Mouse (Mus musculus): Measurements from ENCODE around the gene Rft1.
"Not testable (repeated sequence)": the region's sequence is repeated elsewhere in the genome, so short reads cannot be mapped to it uniquely, and the experiment has no call there.

Rft1 gene

DNA sequence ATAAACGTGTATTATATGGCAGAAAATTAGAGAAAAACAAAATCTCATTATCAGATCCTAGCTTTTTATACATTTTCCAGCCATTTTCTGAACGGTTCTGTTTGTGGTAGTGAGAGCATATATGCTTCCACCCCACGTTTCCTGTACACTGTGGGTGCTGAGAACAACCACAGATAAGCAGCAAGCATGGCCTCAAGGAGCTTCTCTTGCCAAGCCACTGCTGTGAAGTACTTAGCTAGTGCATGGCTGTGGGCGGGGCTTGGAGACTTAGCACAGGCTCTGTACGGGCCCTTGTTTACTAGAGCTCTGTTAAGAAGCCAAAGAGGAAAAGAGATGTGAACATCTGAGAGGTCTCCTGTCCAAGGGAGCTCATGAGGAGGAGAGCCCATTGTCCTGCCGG is 20.8 kb downstream of the Rft1 start:
- DNase-seq (ENCODE audit: extremely low spot score), result no peak

DNA sequence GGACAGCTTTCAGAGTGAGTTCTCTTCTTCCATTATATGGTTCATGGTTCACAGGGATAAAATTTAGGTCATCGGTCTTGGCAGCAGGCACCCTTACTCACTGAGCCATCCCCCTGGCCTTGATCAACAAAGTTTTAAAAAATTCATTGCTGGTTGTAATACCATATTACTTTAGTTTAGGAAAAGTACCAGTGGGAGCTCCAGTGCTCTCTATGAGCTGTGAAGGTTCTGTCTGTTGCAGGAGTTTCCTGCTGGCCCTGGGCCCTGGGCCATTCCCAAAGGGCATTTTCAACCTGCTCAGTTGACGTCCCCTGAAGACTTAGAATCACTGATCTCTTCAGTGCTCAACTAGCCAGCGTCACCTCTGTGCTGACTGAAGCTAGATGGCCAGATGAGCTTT is 28.0 kb downstream of the Rft1 start:
- DNase-seq (ENCODE audit: extremely low spot score), result no peak

DNA sequence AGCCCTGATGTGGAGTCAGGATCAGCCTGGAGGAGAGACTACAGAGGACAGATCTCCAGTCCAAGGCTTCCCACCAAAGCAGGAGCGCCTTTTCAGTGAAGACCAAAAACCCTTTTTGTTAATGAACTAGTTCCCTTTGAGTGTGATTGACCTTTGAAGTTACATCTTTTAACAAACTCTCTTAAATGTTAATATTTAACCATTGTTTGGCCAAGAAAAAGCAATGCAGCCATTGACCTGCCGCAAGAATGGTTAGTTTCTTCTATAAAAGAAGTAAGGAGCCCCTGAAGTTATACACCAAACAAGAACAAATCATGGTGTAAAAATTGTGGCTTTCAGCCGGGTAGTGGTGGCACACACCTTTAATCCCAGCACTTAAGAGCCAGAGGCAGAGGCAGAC is 36.5 kb downstream of the Rft1 start:
- no peak for DNase-seq (ENCODE audit: extremely low spot score)

DNA sequence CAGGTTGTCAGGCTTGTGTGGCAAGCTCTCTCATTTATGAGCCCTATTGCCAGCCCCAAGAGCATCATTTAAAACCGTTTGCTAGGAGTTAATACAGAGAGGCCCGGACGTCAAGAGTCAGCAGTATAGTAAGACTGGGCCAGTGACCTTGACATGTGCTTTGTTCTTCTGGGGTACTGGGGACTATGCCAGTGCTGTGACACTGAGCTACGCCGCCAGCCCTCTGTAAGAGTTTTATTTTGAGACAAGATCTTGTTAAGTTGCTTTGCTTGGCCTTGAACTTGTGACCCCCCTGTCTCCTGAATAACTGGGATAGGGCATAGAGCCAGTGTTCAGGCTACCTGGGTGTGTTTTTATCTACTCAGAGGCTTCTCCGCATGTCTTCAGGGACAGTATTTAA is 38.3 kb downstream of the Rft1 start:
- DNase-seq (ENCODE audit: extremely low spot score), result no peak

DNA sequence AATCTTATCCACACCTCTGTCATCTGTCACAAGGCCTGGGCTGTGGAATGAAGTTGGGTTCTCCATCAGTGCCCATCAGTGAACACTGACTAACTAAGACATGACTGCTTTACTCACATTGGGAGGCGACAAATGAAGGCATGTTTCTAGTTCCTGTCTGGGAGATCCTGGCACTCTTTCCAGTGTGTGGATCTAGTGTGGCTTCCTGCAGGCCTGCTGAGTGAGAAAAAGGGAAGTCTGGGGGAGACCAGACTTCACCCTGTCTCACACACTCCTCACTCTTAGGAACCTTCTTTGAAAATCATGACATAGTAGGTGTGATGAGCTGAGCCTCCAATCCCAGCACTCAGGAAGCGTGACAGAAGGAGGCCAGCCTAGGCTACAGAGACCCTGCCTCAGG is 40.6 kb downstream of the Rft1 start:
- DNase-seq (ENCODE audit: extremely low spot score), result no peak

DNA sequence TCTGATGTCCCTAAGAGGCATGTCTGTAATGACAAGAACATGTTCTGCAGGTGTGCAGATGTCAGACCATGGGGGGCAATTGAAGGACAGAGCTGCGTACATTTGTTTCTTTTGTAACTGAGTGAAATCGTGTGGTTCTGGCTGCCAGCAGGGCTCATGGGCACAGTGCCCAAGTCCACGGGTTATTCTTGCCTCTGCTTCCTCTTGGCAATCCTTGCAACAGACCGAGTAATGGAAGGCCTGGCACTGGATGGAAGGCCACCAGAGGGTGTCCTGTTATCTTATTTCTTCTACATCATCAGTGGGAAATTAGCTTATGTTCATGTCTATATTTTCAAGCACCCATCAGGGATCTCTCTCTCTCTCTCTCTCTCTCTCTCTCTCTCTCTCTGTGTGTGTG is 41.4 kb downstream of the Rft1 start:
- no peak for DNase-seq (ENCODE audit: extremely low spot score)

DNA sequence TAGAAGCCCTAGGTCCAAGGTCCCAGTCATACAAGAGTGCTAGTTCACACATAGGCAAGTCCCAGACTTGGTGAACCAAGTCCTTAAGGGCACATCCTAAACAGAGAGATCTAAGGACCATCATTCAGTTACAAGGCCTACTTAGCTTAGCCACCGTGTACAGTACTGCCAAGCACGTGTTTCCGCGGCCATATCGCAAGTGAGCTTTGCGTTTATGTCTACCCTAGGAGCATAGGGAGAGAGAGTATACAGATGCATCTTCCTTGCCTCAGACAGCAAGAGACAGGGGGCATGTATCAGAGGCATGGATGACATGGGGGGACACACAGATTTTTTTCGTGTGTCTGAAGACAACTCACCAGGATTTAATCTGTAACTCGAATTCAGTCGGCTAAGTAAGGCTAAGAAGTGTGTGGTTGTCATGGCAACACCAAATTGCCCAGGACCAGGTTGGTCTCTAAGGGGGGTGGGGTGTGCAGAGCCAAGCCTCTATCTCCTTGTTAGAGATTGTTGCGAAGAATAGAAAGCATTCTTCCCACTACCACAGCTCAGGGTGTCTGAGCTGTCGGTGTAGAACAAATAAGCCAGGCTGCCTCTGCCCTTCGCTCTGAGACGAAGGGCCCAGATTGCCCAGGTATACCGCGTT is 43.4 kb downstream of the Rft1 start:
- DNase-seq (ENCODE audit: extremely low spot score), result no peak

DNA sequence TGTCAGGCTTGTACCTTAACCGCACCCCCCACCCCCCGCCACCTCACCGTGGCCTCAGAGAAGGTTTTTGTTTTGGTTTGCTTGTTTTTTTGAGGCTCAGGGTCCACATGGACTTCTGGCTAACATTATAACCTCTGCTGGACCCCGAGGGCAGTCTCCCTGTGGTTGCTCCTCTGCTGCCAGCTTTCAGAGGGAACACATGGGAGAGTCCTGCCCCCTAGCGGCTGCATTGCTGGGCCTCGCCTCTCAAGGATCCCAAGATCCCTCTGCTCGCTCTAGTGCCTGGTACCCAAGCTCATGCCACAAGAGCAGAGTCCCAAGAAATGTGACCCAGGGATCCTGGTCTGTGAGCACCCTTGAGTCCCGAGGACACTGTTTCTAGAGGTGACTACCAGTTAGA is 45.5 kb downstream of the Rft1 start:
- peak; percentile 70 for DNase-seq (ENCODE audit: extremely low spot score)

DNA sequence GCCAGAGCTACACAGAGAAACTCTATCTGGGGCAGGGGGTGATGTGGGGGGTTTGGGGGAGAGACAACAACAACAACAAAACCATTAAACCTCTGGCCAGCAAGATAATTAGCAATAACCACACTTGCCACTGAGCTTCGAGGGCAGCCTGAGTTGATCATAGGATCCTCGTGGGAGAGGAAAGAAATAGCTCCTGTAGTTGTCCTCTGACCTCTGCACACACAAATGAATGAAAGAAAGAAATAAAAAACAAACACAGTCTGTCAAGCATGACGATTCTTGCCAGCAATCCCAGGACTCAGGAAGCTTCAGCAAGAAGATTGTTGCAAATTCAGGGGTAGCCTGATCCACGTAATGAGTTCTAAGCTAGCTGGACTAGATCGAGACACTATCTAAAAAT is 48.4 kb downstream of the Rft1 start:
- no peak for DNase-seq (ENCODE audit: extremely low spot score)

DNA sequence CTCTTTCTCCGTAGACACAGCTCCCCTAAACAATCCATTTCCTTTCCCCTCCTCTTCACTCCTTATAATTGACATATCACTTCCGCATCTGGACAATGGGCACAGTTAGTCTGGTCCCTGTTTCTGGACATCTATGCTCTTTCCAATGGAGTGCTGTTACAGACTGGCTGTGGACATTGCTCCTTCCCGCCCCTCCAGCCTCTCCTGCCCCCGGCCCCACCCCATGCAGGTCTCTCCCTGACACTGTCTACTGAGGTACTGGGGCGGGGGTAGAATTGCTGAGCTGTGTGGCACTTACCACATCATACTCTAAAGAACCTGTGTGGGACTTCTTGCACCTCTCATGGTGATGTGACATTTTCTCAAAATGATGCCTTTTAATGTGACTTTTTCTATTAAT is 48.9 kb downstream of the Rft1 start:
- DNase-seq (ENCODE audit: extremely low spot score), result no peak

DNA sequence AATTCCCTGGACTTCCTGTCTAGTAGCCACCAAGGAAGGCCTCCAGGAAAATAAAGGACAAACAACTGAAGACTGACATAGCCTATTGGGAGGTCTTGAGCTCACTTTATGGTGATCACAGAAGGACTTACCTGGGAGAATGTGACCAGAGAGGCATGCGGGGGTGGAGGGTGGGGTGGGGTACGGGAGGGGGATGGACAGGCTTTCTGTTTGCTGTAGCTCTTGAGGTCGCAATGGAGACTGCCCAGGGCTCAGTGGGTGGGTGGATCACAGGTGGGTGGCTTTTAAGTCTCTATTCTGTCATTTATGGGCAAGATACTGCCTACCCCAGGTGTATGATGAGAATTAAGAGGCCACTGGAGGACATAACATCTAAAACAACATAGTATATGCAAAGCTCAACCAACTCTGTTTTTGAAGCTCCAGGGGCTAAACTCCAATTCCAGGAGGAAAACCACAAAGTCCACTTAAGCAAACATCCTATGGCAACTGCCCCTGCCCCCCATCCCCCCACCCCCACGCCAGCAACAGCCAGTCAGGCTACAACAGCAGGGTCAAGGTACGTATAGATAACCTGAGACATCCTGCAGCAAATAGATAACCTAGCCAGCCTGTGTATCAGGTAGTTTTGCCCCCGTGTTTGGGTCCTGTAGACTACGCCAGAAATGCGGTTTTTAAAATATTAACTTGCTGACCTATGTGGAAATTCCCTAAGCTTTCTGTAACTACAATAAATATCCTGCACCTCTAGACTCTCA is 50.1 kb downstream of the Rft1 start:
- DNase-seq (ENCODE audit: extremely low spot score), result no peak

DNA sequence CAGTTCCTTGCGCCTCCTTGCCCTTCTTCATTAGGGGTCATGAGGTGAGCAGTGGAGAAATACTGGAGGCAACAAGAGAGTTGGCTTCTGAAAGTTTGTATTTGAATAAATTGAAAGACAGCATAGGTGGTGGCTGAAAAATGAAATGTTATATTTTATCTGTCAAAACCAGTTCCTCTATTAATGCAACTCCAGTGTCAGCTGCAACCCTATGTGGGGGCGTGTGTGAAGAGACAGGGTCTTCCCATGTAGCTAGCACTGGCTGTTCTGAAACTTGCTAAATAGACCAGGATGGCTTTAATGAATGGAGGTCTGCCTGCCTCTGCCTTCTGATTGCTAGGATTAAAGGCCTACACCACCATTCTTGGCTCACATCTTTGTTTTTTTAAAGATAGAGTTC is 57.7 kb downstream of the Rft1 start:
- DNase-seq (ENCODE audit: extremely low spot score), result no peak

DNA sequence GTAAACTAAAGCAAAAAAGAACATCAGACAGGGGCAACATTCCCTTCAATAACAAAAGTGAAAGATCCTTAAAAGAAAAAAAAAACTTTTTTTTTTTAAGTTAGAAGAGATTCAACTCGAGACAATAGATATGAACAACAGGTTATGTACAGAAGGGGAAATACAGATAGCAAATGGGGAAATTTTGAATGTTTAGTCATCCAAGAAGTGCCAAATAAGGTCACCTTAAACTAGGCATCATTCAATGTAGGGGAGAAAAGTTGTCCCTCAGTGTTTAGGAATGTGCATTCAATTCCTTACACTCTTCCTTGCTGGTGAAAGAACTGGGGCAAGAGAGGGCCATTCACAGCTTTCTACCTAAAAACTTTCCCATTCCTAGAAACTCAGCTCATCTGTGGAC is 59.6 kb downstream of the Rft1 start:
- DNase-seq (ENCODE audit: extremely low spot score), result no peak

DNA sequence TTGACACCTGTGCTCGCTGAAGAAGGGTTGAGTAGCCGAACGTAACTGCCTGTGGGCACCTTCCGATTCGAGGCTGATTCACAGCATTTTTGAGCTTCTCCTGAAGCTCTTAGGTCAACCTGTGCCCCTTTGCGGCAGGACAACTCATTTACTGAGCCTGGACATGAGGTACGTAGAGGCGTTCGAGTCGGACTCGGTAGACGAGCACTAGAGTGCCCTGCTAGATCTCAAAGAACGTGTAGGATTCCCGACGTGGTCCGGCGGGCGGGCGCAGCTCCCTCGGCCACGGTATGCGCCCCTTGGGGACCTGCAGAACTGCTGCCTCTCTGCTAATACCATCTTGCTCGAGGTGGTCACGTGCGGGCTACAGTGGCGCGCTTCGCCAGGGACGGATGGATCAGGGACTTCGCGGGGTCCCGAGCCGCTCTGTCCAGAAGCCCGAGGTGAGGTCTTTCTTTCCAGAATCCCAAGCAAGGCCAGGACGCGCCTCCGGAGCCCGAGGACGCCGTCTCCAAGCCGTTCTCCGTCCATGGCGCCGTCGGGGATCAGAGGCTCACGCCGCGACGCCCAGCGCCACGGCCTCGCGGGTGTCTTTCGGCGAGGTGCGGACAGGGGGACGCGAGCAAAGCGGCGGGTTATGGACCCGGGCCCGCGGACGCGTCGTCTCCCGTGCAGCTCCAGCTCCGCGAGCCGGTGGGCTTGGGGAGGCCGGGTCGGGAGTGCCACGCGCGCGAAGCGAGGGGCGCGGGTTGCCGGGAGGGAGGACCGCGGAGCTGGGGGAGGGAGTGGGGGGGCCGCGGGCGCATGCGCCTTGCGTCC is 60.8 kb downstream of the Rft1 start, which contains the start of gene Sfmbt1:
Sfmbt1 (plus strand) TSS at position 51 of the 819 bp plus-strand sequence.
- no peak for DNase-seq (ENCODE audit: extremely low spot score)

DNA sequence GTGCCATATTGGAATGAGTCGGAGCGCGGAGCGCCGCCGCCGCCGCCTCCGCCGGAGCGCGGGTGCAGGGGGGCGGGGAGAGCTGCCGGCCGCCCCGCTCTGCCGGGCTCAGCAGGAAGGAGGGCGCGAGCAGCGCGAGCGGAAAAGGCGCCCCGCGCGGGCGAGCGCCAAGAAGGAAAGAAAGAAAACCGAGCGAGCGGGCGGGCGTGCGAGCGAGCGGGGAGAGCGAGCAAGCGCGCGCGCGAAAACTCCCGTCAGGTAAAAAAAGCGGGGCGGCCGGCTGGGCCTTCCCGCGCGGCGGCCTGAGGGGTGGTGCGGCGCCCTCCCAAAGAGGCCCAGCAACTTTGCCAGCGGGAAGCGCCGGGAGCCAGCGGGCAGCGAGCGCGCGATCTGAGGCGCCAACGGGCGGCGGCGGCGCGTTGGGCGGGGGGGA is 61.5 kb downstream of the Rft1 start:
- DNase-seq (ENCODE audit: extremely low spot score), result peak; percentile 87

DNA sequence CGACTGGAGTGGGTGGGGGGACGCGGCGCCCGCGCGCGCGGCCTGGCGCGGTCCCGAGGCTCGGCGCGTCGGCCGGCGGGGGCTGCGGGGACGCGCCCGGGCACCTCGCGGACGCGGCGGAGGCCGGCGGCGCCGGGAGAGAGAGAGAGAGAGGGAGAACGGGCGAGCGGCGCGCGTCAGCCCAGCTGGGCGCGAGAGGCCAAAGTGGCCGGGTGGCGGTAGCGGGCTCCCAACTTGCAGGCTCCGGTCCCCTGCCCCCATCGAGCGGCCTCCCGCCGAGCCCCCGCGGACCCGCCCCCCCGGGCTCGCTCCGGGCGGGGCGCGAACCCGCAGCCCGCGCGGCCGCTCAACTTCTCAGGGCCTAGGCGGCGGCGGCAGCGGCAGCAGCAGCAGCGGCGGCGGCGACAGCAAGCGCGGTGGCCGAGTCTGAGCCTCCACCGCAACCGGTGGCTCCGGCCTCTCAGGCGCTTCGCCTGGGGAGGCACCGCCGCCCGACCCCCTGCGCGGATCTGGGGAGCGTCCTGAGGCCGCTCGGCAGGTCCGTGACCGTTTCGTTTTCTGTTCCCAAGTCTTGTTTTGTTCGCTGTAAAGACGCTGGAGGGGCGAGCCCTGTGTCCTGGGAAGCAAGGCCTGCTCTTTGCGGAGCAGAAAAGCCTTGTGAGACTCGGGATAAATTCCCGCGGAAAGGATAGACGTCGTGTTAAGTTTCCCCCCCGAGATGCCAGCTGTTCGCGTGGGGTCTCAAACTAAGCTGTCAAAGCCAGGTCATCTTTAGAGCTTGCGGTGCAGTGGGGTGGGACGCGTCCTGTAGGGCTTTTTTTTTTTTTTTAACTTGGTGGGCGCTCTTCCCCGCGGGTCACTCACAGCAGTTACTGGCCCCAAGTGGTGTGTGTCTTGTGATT is 62.1 kb downstream of the Rft1 start:
- peak; percentile 72 for DNase-seq (ENCODE audit: extremely low spot score)

DNA sequence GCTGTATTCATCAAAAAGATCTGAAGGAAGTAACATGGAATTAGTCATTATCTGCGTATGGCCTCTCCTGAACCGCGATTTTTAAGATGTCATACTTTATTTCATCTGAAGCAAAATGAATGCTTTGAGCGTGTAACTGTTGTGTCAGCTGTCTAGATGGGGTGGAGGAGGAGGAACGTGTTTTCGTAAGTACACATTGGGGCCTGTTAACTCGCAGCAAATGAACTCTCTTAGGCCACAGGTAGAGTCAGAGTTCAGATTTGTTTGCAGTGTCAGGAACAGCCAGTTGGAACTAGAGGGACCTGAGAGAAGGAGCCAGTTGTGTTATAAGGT is 62.8 kb downstream of the Rft1 start:
- DNase-seq (ENCODE audit: extremely low spot score), result peak; percentile 14

DNA sequence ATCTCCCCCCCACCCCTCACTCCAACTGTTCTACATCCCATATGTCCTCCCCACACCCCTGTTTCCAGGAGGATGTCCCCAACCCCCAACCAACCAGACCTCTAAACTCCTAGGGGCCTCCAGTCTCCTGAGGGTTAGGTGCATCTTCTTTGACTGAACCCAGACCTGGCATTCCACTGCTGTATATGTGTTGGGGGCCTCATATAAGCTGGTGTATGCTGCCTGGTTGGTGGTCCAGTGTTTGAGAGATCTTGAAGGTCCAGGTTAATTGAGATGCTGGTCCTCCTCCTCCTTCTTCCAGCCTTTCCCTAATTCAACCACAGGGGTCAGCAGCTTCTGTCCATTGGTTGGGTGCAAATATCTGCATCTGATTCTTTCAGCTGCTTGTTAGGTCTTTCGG is 64.5 kb downstream of the Rft1 start:
- not testable (repeated sequence) for DNase-seq (ENCODE audit: extremely low spot score)

DNA sequence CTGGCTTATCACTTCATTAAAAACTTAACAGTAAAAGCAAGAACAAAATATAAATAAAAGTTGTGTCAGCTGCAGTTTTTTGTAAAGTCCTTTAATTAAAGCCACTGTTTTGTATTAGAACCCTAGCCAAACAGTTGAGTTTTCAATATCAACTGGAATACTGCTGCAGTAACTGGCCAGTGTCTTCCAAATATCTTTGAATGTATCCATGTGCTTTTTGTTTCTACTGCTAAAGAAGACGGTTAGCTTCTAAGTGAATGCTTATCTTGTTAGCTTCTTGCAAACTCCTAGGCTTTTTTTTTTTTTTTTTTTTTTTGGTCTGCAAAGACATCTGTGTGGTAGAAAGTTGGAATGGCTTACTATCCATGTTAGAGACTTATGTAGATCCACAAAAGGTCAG is 65.4 kb downstream of the Rft1 start:
- DNase-seq (ENCODE audit: extremely low spot score), result no peak

DNA sequence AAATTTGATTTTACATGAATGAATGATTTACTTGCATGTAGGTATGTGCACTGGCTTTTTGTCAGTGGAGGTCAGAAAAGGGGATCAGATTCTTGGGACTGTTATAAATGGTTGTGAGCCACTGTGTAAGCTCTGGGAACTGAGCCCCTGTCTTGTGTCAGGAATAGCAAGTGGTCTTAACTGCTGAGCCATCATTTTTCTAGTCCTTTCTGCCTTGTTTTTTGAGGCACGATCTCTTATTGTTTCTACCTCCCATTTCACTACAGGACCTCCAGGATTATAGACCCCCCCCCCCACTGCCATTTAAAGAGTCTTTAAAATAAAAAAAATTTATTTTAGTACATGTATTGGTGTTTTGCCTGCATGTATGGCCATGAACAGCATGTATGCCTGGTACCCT is 67.7 kb downstream of the Rft1 start:
- DNase-seq (ENCODE audit: extremely low spot score), result no peak

DNA sequence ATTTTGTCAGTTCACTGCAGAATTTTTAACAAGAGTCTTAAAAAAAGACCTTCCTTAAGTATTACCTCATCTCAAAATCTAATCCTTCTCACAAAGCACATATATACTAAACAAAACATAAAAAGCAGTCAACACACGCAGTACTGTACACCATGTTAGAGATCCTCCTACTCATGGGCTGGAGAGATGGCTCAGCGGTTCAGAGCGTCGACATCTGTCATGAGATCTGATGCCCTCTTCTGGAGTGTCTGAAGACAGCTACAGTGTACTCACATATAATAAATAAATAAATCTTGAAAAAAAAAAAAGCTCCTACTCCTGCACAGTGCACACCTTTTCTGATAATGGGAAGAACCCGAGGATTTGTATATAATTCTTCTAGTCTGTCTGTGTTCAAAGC is 68.2 kb downstream of the Rft1 start:
- no peak for DNase-seq (ENCODE audit: extremely low spot score)

DNA sequence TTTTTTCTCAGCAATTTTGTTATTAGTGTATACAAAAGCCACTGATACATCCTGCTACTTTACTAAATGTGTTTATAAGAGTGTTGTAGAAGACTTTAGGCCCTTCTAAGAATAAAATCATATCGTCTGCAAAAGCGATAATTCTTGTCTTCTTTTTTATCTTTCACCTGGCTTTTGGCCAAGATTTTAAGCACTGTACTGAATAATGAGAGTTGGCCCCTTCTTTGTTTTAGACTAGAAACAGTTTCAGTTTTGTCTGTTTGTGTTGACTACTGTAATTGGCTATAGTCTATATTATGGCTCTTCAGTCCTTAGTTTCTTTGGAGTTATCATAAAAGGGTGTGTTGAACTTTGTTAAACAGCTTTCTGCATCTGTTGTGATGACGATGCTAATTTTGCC is 77.7 kb downstream of the Rft1 start:
- no peak for DNase-seq (ENCODE audit: extremely low spot score)

Data from embryo, embryonic 9.5 days (tissue).